Mouse (Mus musculus) olfactory bulb, adult 2 months (tissue): ENCODE results near the gene Gm9918. TPM values are rescaled to one million over a fixed set of nuclear protein-coding genes. Genes with fewer than 3 reads are reported as not detected.

ENCODE experiments used
- H3K27ac ChIP-seq: fragments of 200-500 bp; 2 replicates; pipeline ENCODE4 v1.5.1; 2012; ENCODE audit warnings: low read depth, low read length; ENCODE audit not compliant: insufficient read depth
- H3K4me1 ChIP-seq: fragments of 200-500 bp; 2 replicates; pipeline ENCODE4 v1.6.1; 2012; ENCODE audit warnings: low read length; ENCODE audit not compliant: control insufficient read depth, insufficient read depth
- H3K4me3 ChIP-seq: fragments of 200-500 bp; 2 replicates; pipeline ENCODE4 v1.5.1; 2012; ENCODE audit warnings: mild to moderate bottlenecking, low read depth, low read length, moderate library complexity; ENCODE audit not compliant: insufficient read depth
- CTCF ChIP-seq: fragments of 200-500 bp; IDR thresholded peaks from 2 replicates; pipeline ENCODE4 v1.5.1; 2012; ENCODE audit warnings: low read depth, mild to moderate bottlenecking, low read length, moderate library complexity; ENCODE audit not compliant: insufficient read depth
- POLR2A ChIP-seq: fragments of 200-500 bp; IDR thresholded peaks from 2 replicates; pipeline ENCODE4 v1.6.1; 2012; ENCODE audit warnings: mild to moderate bottlenecking, low read depth, low read length, moderate library complexity; ENCODE audit not compliant: insufficient read depth
- WGBS: fragments of 180-500 bp; shearing (Covaris S2); methylation state at CpG from one replicate; pipeline ENCODE4 v1.1.7; 2018; 5-methylcytosine and 5-hydroxymethylcytosine counted together
- polyA plus RNA-seq: library from polyadenylated mRNA; stranded (reverse); fragments of >200 nt; gene quantifications from 2 replicates; pipeline ENCODE4 v1.2.4, GENCODE M21; 2012; ENCODE audit warnings: low replicate concordance; ENCODE audit not compliant: missing spikeins, insufficient read depth, insufficient read length

Gm9918 gene
- polyA plus RNA-seq, 1 experiment = not detected

DNA sequence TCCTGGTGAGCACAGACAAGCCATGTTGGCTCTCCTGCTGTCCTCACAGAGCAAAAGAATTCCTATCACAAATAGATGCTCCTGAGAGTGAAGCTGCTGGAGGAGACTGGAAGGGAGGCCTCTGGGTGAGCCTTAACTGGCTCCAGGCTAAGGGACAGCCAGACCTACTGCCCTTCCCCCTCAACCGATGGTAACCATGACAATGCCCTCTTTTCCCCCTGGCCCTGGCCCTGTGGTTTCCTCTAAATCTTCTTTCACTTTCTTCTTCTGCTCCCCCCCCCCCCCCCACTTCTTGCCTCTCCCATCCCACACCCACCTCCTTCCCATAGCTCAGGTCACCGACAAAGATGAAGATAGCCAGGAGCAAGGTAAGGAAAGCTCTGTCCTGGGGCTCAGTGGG, 36.5 kb upstream of the Gm9918 start:
- TF ChIP-seq CTCF = no peak
- TF ChIP-seq POLR2A = no peak
- 30% methylated on average over 2 of the region's 2 CpGs for WGBS
- no peak overlapping the region for H3K4me3 ChIP-seq
- no peak overlapping the region for H3K27ac ChIP-seq
- H3K4me1 ChIP-seq = no peaks in the 10 kb centered on the region

DNA sequence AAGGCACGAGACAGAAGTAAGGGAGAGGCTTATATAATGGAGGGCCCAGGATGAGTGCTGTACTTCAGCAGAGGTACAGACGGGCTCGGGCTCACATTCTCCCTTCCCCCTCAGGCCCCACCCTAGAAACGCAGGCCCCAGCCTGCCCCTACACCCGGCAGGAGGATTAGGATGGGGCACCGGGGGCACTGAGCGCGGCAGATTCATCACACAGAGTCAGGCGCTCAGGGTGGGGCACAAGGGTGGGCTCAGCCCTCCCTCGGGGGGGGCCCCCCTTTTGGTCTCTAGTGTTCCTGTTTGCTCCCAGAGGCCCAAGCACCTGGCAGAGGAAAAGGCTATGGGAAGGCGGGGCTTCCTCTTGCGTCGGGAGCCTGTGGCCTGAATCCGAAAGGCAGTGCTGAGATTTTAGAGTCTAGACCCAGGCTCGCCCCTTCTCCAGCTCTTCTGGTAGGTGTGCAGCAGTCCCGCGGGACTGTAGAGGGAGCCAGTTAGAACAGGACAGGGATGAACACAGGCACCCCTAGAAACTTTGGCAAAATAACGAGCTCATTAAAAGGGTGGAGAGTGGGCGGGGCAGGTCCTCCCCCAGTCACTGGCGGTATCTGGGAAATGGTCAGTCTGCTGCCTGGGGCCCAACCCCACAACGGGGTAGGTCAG, 34.9 kb upstream of the Gm9918 start:
- TF ChIP-seq CTCF (no peak), POLR2A (no peak)
- Histone ChIP-seq H3K27ac (no peak overlapping the region), H3K4me3 (no peak overlapping the region), H3K4me1 (no peaks in the 10 kb centered on the region)
- WGBS = 46% methylated on average over 21 of the region's 21 CpGs

DNA sequence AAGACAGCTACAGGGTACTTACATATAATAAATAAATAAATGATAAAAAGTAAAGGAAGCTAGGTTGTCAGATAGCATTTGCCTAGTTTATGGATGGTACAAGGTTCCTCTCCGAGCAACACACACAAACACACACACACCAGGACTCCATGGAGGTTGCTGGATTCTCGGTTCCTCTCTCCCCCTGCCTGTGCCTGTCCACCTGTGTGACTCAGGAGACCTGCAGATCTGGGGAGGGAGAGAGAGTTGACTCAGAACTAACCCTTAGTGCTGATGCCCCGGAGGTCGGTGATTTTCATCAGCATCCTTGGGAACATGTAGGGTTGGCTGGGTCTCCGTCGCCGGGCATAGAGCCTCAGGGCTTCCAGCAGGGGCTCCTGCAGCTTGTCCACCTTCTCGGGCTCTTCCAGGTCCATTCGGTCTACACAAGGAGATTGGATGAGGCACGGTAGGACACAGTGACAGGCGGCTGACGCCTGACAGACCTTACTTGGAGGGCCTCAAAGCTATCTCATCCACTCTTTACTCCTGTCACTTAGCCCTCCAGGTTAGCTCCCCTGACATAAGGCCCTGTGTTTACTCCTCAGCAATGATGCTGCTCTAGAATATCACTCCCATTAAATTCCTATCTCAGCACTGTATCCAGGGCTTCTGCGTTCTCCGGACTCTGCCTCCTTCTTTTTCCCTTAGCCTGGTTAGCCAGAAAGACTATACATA, 31.7 kb upstream of the Gm9918 start:
- H3K4me3 ChIP-seq = no peak overlapping the region
- no peak for TF ChIP-seq POLR2A
- no peak for TF ChIP-seq CTCF
- H3K27ac ChIP-seq = no peak overlapping the region
- peaks cover 13% of the 10 kb centered on the region for H3K4me1 ChIP-seq
- WGBS = 85% methylated on average over 14 of the region's 14 CpGs

DNA sequence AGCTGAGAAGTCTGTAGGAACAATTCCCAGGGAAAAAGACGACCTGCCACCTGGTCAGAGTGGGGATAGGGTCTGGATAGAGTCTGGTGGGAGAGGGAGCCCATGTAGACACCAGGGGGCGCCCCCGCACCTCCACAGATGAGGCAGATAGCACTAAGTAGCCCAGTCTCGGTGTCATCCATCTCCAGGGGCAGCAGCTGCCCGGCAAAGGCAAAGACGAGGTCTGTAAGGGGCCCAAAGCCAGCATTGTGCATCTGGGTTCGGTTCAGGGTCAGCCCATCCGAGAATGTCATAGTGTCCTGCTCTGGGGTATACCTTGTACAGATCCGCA, 31.1 kb upstream of the Gm9918 start:
- Histone ChIP-seq H3K4me1 (peaks cover 16% of the 10 kb centered on the region), H3K27ac (no peak overlapping the region), H3K4me3 (no peak overlapping the region)
- WGBS = 15% methylated on average over 9 of the region's 9 CpGs
- TF ChIP-seq POLR2A = no peak
- TF ChIP-seq CTCF = peak; percentile 69

DNA sequence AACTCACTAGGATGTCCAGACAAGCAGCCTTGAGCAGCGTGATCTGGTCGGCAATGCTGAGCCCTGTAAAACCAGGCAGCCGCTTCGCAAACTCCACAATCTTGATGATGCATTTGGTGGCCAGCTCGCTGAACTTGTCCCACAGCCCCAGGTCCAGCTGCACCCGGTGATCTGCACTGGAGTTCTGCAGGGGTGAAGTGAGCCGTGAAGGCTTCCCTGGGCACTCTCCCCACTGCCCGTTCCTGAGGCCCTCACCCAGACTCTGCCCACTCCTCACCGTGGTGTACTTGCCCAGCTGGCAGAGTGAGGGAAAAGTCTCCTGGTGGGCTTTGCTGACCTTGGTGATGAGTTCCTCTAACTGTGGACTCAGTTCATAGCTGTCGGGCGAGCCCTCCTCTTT, 30.5 kb upstream of the Gm9918 start:
- WGBS = 81% methylated on average over 11 of the region's 11 CpGs
- Histone ChIP-seq H3K27ac (no peak overlapping the region), H3K4me3 (no peak overlapping the region), H3K4me1 (peaks cover 18% of the 10 kb centered on the region)
- TF ChIP-seq CTCF (no peak), POLR2A (no peak)

DNA sequence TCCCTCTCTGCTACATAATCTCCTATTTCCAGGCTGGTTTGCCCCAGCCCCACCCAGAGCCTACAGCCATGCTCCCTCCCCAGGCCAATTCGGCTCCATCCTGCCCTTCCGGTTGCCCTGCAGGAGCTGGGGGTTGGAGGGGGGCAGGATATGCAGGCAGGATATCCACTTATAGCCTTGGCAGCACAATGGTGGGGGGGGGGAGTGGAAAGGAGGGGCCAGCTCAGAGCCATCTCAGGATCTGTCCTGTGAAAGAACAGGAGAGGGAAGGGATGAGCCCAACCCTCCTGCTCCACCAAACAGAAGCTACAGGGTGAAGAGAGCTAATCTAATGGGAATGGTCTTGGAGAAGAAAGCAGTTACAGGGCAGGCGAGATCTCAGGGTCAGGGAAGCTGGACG, 29.8 kb upstream of the Gm9918 start:
- WGBS = 79% methylated on average over 4 of the region's 4 CpGs
- Histone ChIP-seq H3K4me1 (peaks cover 21% of the 10 kb centered on the region), H3K4me3 (no peak overlapping the region), H3K27ac (no peak overlapping the region)
- TF ChIP-seq CTCF = no peak
- no peak for TF ChIP-seq POLR2A

DNA sequence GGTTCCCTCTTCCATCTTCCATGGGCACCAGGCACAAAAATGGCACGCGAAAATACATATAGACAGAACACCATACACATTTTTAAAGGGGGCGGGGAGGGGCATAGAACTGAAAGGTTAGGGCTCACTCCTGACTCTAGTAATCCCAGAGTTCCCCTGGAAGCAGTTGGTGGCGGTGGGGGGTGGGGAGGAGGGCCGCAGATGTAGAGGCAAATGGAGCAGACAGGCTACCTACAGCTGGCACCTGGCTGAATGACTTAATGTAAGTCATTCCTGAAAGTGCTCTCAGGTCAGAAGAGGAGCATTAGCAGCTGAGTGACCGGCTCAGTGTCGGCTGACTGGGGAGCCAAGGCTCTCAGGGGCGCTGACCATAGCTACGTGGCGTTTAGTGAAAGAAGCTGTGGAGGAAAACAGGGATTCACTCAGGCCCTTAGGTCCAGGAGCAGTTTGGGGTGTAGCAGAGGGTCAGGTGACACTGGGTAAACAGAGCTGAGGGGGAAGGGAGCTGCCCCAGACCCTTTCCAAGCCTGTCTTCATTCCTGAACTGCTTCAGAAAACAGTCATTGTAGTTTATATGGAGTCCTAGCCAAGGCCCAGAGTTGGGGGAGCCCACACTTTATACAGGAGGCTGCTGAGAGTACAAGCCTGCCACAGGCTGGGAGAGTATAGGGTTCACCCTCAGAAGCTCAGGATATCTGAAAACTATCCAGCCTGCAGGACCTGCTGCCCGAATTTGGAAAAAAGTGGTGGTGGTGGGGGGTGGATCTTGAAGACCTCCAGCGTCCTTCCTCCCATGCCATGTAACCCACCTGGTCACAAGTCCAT, 27.7 kb upstream of the Gm9918 start:
- WGBS = 72% methylated on average over 12 of the region's 12 CpGs
- Histone ChIP-seq H3K4me1 (peaks cover 28% of the 10 kb centered on the region), H3K4me3 (no peak overlapping the region), H3K27ac (no peak overlapping the region)
- TF ChIP-seq CTCF = no peak
- no peak for TF ChIP-seq POLR2A

DNA sequence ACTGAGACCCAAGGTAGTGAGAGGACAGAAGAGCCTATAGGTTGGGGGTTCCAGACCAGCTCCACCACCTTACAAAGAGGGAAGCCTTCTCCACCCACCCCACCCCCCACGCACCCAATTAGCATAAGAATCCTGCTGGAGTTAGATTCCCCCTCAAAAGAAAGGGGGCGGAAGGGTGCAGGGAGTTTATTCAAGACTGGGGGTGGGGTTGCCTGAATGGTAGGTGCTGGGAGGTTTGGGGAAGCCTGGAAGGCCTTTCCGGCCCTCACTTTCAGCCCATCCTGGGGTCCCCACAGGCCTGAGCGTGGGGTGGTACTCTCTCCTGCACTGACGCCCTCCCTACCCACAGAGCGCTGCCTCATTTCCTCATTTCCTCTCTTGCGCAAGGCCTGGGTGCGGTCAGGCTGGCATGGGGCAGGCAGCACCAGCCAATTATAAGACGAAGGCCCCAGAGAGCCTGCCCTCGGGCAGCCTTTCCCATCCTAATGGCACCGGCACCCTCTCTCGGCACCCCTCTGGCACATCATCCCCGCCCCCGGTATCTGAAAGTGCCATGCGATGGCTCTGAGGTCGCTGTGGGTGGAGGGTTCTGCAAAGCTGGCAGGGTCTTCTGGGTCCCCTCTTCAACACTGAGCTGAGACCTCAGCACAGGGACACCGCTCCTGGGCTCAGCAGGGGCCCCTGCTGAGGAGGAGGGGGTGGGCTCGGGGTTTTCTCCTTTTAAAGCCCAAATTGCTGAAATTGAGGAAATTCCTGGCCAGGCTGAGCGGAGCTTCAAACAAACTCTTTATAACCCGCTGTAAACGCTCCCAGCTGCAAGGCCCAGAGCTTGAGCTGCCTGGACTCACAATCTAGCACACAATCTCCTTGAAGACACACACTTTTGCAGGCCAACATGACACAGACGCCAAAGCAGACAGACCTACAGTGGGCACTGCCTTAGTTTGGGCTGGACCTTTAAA, 26.9 kb upstream of the Gm9918 start:
- 22% methylated on average over 22 of the region's 22 CpGs for WGBS
- Histone ChIP-seq H3K27ac (peak overlapping the region; percentile 17; the same call in 1 of the 2 replicates), H3K4me1 (peaks cover 32% of the 10 kb centered on the region), H3K4me3 (peak overlapping the region; percentile 14)
- TF ChIP-seq POLR2A (no peak), CTCF (no peak)
